Mouse (Mus musculus): ENCODE measurements around the gene Ciao2b.

Ciao2b gene

DNA sequence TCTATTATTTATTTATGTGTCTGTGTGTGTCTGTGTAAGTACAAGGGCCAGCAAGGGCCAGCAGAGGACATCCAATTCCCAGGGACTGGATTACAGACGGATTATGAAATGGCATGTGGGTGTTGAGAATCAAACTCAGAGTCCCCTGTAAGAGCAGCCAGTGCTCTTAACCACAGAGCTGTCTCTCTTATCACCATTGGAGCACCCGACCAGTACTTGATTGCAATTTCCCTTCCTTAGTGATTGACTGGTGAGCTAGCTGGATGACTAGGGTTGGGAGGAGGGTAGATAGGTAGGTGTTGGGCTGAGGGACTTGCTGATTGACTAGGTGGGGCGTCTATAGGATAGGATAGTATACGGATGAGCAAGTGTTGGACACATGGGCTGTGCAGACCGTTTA lies 21.0 kb downstream of the Ciao2b start:
- no peak for DNase-seq (ENCODE audit: low read depth, low spot score)

GRCm38 (mm10) chr8:104613119-104613518 lies 28.6 kb downstream of the Ciao2b start:
- DNase-seq (ENCODE audit: low read depth, low spot score) = no peak

DNA sequence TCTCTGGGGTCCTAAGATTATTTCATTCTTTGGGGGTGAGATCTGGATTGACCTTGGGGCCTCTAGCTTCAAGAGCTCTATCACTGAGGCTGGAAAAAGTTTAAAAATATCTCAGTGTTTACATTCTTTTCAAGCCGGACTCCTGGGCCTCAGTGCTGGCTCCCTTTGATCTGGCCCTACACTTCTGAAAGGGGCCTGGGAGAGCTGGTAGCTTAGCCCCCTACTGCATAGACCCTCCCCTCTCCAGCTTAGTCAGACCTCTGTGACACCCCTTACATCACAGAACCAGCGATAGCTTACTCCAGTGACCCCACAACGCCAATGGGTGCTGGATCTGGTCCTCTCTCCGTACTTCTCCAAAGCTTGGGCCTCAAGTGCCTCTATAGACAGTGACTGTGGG lies 30.2 kb downstream of the Ciao2b start:
- DNase-seq (ENCODE audit: low read depth, low spot score) = no peak

GRCm38 (mm10) chr8:104610185-104610766 lies 31.5 kb downstream of the Ciao2b start:
- no peak for DNase-seq (ENCODE audit: low read depth, low spot score)

DNA sequence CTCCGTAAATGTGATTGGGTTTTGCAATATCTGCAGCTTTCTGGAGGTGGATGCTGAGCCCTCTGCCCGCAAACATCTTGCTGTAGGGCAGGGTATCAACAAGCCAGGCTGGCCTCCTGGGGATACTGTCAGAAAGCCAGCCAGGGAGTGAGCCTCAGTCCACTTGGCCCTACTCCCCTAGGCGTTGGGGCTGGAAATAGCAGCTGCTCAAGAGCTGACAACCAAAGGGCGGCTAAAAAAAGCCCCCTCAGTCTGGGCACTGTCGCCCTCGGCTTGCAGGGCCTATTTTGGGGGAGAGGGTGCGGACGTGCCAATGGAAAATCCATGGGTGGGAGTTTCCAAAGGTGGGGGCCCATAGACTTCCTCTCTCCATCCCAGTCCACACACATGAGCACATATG lies 32.5 kb downstream of the Ciao2b start:
- DNase-seq (ENCODE audit: low read depth, low spot score) = no peak

DNA sequence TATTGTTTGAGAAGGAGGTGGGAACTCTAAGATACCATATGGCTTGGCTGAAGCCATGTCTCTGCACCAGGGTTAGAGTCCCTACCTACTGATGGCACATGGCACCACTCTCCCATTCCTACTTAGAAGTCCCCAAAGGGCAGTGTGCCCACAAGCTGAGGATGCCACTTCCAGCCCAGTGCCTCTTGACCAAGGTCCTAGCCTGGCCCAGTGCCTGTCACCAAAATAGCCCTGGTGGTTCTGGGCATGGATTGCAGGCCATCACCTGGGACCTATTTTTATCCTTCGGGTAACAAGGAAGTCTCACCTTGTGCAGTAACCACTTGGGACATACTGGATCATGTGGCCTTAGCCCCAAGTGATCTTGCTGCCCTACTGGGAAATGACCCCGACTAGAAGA lies 33.8 kb downstream of the Ciao2b start:
- no peak for DNase-seq (ENCODE audit: low read depth, low spot score)

DNA sequence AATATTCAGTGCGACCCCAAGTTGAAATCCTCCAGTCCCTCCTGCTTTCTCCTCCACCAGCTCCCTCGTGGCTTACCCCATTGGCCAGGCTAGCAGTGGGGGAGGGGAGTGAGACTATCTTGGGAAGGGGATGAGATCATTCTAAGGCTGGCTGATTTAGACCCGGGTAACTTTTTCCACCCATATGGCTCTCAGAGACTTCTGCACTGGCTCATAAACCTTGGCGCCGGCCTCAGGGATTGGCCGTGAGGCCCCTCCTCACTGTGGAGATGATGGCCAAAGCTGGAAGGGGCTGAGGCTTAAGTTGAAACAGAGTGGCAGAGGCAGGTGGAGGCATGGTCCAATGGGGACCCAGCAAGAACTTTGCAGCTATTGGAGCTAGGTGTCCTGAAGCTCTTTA lies 35.4 kb downstream of the Ciao2b start:
- no peak for DNase-seq (ENCODE audit: low read depth, low spot score)

DNA sequence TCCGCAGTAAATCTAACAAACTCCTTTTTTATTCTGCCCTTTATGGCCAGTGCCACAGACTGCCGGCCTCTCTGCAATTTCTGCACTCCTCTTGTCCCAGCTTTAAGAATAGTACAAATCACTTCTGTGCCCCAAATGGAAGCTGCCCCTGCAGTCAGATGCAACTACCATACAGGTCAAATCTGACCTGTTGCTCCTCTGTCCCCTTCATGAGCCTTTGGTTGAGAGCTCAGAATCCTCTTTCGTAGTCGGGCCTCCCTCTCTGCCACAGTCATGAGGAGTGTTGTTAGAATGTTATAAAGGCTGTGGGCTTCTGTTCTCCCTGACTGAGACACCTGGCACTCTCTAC lies 38.5 kb downstream of the Ciao2b start:
- no peak for DNase-seq (ENCODE audit: low read depth, low spot score)

GRCm38 (mm10) chr8:104602468-104603244 lies 39.1 kb downstream of the Ciao2b start:
- peak; percentile 77 for DNase-seq (ENCODE audit: low read depth, low spot score)

DNA sequence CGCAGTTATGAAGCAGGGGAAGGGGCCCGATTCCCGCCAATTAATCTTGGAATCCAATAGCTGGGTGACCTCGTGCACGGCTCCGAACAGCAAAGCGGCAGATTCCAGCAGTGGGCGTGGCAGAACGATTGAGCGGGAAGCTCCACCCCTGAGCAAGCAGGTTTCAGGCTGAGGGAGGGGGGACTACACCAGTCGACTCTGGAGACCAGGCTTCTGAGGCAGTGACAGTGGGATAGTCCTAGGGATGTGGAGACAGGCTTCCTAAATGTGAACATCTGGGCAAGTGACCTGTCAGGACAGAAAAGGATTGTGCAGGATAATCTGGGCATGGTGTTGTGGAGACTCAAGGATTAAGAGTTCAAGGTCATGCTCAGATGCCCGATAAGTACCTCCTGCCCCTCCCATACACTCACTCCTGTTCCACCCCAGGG lies 39.8 kb downstream of the Ciao2b start:
- DNase-seq (ENCODE audit: low read depth, low spot score) = peak; percentile 71

DNA sequence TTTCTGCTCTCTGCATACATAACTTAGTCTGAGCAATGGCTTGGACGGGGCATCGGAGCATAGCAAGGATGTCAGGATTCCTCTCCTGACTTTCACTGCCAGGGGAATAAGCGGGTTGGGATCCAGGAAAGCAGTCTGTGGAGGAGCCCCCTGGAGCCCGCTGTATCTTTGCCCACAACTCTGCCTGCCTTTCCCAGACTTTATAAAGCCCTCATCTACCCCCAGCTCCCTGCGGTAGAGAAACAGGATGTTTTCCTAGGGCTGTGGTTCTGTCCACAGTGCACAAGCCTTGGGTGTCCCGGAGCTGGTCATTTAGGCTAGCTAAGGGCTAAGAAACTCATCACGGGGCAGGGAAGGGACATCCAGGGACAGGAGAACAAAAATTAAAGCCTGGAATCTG lies 40.4 kb downstream of the Ciao2b start:
- no peak for DNase-seq (ENCODE audit: low read depth, low spot score)

GRCm38 (mm10) chr8:104598496-104598895 lies 43.3 kb downstream of the Ciao2b start:
- DNase-seq (ENCODE audit: low read depth, low spot score) = no peak

- DNase-seq (ENCODE audit: low read depth, low spot score) = no peak
Measured at GRCm38 (mm10) chr8:104597656-104598055, 44.1 kb downstream of the Ciao2b start.

DNA sequence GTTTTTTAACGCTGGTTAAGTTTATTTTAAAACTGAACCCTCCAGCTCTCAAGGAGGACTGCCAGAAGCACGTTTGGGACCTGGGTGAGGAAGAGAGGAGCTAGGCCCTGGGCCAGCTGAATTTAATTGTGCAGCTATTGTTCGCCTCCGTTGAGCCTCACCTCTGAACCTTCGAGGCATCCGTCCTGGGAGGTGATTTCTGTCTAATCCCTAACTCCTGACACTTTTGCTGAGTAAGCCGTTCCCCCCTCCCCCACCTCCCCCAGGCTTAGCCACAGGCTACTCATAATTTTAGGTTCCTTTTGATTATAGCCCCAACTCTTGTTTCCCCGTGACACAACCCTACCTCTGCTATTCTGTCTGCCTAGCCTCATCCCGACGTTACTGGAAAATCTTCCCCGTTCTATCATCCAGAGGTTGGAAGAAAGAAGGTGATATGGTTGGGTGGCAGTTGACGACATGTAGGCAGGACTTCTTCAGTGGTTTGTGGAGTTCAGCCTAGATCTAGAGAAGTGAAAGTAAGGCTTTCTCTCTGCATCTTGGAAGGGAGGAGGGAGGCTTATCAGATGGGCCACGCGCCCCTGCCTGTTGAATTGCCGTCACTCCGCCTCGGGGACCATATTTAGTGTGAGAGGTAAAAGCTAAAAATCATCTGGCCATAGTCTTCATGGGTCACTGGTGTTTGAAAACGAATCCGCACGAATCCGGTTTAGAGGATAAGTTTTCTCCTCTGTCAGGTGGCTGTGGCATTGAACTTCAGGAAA lies 45.8 kb downstream of the Ciao2b start:
- no peak for DNase-seq (ENCODE audit: low read depth, low spot score)

- DNase-seq (ENCODE audit: low read depth, low spot score) = no peak
Measured at GRCm38 (mm10) chr8:104594611-104595362, 47.0 kb downstream of the Ciao2b start.

- DNase-seq (ENCODE audit: low read depth, low spot score) = no peak
Measured at GRCm38 (mm10) chr8:104593536-104594325, 48.0 kb downstream of the Ciao2b start.

- no peak for DNase-seq (ENCODE audit: low read depth, low spot score)
Measured at GRCm38 (mm10) chr8:104592566-104592965, 49.2 kb downstream of the Ciao2b start.

DNA sequence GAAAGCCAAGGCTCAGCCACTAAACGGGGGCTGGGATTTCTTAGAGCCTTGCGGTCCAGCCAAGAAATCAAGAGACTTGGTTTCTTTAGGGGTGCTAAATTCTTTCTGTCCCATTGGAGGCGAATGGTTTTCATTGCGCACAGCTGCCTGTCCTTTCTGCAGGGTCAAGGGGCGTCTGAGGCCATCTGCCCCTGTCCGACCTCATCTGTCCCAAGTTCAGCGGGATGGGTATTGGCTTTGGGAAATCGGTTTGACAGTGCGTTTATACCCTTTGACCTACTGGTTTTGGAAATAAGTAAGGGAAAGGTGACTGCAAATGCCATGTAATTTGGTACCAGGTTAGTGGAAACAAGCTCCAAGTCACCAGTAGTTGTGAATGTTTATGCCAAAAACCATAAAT lies 49.9 kb downstream of the Ciao2b start:
- no peak for DNase-seq (ENCODE audit: low read depth, low spot score)

DNA sequence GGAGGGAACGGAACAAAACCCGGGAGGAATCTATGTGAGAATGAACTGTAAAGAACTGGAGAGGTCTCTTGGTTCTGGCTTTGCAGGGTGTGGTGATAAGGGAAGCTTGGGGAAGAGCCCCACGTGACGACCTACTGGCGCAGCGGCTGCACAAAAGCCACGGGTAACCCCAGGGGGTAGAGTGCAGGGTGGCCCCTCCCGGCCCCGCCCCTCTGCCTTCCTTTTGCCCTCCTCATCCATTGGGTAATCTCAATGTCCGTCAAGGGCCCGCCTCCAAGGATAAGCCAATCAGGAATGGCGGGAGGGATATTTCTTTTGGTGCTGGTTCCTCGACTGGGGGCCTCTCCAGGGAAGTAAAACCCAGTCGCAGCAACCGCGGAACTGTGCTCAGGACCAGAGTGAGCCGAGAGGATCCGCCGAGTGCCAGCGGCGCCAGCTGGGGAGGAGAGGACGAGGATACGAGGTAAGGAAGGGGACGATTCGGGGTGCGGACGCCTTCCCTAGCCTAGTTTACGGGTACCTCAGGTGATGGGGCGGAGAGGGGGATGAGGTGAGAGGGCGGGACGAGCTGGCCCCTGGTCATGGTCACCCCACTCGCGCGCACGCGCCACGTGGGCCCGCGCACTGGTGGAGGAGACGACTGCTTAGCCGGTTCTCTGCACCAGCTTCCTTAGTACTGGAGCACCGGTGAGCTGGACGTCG lies 50.5 kb downstream of the Ciao2b start, which contains the start of gene Pdp2:
TSS of gene Pdp2 (plus strand) at position 319 of the 702 bp plus-strand sequence.
- peak; percentile 92 for DNase-seq (ENCODE audit: low read depth, low spot score)

- no peak for DNase-seq (ENCODE audit: low read depth, low spot score)
Measured at GRCm38 (mm10) chr8:104590284-104590683, 51.5 kb downstream of the Ciao2b start.
